Mouse (Mus musculus) lung, postnatal 0 days (tissue): ENCODE measurements around the gene Pygb.

Experiments used
- CTCF ChIP-seq: IDR thresholded peaks from 2 replicates; pipeline ENCODE4 v1.5.1; 2016; ENCODE audit warnings: antibody characterized with exemption, mild to moderate bottlenecking
- EP300 ChIP-seq: IDR thresholded peaks from 2 replicates; pipeline ENCODE4 v1.6.1; 2016; ENCODE audit warnings: antibody characterized with exemption, mild to moderate bottlenecking, control low read depth

DNA sequence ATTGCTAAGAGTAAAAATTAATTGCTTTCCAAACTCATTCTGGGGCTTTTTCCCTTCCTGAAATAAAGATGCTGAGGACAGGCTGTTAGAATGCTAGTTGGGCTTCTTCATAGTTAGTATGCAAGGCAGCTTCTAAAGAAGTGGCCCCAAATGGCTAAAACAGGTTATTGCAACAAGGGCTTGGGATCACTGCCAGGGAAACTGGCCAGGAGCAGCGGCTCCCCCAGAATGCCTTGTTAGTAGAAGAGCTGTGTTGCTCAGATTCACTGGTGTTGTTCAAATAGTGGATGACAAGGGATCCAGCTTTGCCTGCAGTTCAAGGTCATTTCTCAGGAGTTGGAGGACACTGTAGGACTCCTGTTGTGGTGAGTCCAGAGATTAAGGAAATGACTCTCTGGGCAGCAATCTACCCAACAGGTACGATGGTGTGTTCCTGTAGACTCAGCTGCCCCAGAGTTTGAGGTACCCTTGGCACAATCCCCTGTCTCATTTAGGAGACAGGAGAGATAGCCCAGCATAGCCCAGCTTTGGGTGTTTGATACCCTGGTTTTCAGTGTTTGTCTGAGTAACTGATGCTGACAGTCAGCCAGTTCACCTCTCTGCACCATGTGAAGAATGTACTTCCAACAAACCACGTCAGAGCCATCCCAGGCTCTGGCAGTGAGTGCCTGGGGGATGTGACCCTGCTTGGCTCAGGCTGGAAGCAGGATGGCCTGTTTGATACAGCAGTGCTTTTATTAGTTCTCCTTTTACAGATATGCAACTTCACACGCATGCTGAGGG lies 2.4 kb downstream of the Pygb start:
- TF ChIP-seq CTCF: peak; percentile 49
- no peak for TF ChIP-seq EP300
